In genomic region chr2:52568131-52568530, GRCm38 (mm10) we compare ENCODE assay signal across 16 mouse cellular contexts.
"Had no signal": no experiment of that assay in that cellular context is flagged by ENCODE, and none has a peak within 500 bp of the region (broad histone marks: within the 10 kb centered on the region; RNA-seq: fewer than 3 reads in every experiment).

No protein-coding gene starts in this region.

- H3K9ac ChIP-seq: neural tube, embryonic 13.5 days; neural tube, embryonic 15.5 days; stomach, embryonic 15.5 days had no signal

- H3K9me3 ChIP-seq: neural tube, embryonic 13.5 days; neural tube, embryonic 15.5 days; stomach, embryonic 15.5 days had no signal

- H3K4me3 ChIP-seq: neural tube, embryonic 13.5 days; neural tube, embryonic 15.5 days; stomach, embryonic 15.5 days had no signal

- DNase-seq: retina, postnatal 1 day; right cerebral cortex, adult 18-20 months; right cerebral cortex, postnatal 14 days; right cerebral cortex, postnatal 25 days; right cerebral cortex, postnatal 4 days; spleen, adult 18-20 months; thymus, adult 18-20 months; thymus, adult 2 months; thymus, postnatal 14 days; thymus, postnatal 25 days; thymus, postnatal 36 days; thymus, postnatal 4 days had no signal

- H3K4me1 ChIP-seq: neural tube, embryonic 13.5 days; neural tube, embryonic 15.5 days; stomach, embryonic 15.5 days had no signal

- H3K4me2 ChIP-seq: neural tube, embryonic 13.5 days; neural tube, embryonic 15.5 days; stomach, embryonic 15.5 days had no signal

- H3K36me3 ChIP-seq: neural tube, embryonic 13.5 days; neural tube, embryonic 15.5 days; stomach, embryonic 15.5 days had no signal

- H3K27me3 ChIP-seq: neural tube, embryonic 13.5 days; neural tube, embryonic 15.5 days; stomach, embryonic 15.5 days had no signal

- H3K27ac ChIP-seq: neural tube, embryonic 13.5 days; neural tube, embryonic 15.5 days; stomach, embryonic 15.5 days; stomach, postnatal 0 days had no signal
